ENCODE assay signal across 21 mouse cellular contexts in the genomic region with DNA sequence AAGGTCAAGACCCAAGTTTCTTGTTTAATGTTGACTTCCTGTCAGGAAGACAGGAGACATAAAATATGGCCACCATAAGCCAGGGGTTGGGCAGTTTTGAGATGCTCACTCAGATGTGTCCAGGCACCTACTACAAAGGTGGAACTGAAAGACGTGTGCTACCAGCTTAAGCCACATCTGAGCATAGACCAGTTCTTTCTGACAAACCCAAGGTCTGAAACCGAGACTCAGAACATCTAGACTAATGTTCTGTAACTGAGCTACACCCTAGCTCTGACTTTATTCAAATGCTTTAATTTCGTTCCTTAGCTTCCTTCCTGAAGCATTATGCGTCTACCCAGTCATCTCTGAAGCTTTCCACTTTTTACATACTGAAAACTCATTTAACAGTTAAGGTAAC.
"Had no signal": no experiment of that assay in that cellular context is flagged by ENCODE, and none has a peak within 500 bp of the region (broad histone marks: within the 10 kb centered on the region; RNA-seq: fewer than 3 reads in every experiment).

No protein-coding gene starts in this region.

- H3K27me3 ChIP-seq: limb, embryonic 13.5 days; liver, embryonic 13.5 days; midbrain, embryonic 12.5 days; midbrain, embryonic 15.5 days; neural tube, embryonic 12.5 days; neural tube, embryonic 15.5 days had no signal

- H3K27ac ChIP-seq: layer of hippocampus, adult 2 months; limb, embryonic 10.5 days; limb, embryonic 13.5 days; liver, embryonic 13.5 days; macrophage; midbrain, embryonic 12.5 days; midbrain, embryonic 15.5 days; neural tube, embryonic 12.5 days; neural tube, embryonic 15.5 days had no signal

- ATAC-seq: intestine, embryonic 16.5 days; lung, postnatal 0 days; midbrain, embryonic 15.5 days had no signal

- H3K9me3 ChIP-seq: limb, embryonic 10.5 days; limb, embryonic 13.5 days; liver, embryonic 13.5 days; midbrain, embryonic 12.5 days; midbrain, embryonic 15.5 days; neural tube, embryonic 12.5 days; neural tube, embryonic 15.5 days had no signal

- H3K9ac ChIP-seq: limb, embryonic 13.5 days; liver, embryonic 13.5 days; lung, embryonic 14.5 days; midbrain, embryonic 12.5 days; midbrain, embryonic 15.5 days; neural tube, embryonic 12.5 days; neural tube, embryonic 15.5 days had no signal

- H3K4me2 ChIP-seq: limb, embryonic 13.5 days; liver, embryonic 13.5 days; lung, embryonic 14.5 days; midbrain, embryonic 12.5 days; midbrain, embryonic 15.5 days; neural tube, embryonic 12.5 days; neural tube, embryonic 15.5 days had no signal

- H3K4me1 ChIP-seq: limb, embryonic 10.5 days; limb, embryonic 13.5 days; midbrain, embryonic 12.5 days; midbrain, embryonic 15.5 days; neural tube, embryonic 12.5 days; neural tube, embryonic 15.5 days had no signal

- DNase-seq: kidney, adult 18-20 months; kidney, adult 9 months; kidney, postnatal 14 days; kidney, postnatal 4 days; layer of hippocampus, adult 9-11 months; liver; liver, embryonic 13.5 days; lung, embryonic 14.5 days; retina, postnatal 1 day; thymus, adult 18-20 months; thymus, postnatal 36 days had no signal

- H3K4me3 ChIP-seq: layer of hippocampus, adult 2 months; limb, embryonic 10.5 days; limb, embryonic 13.5 days; liver, embryonic 13.5 days; midbrain, embryonic 12.5 days; midbrain, embryonic 15.5 days; neural tube, embryonic 12.5 days; neural tube, embryonic 15.5 days had no signal
